Mouse (Mus musculus): ENCODE results near the gene Med26.

GRCm38 (mm10) chr8:72573450-72573849, 25.4 kb upstream of the Med26 start:
- TF ChIP-seq ZNF384 (IDR thresholded peaks at IDR 0.05; ENCODE audit: low read depth, low read length) (no peak), CHD2 (IDR thresholded peaks at IDR 0.05; ENCODE audit: low read depth, low read length) (no peak), MAFK (IDR thresholded peaks at IDR 0.05; ENCODE audit: insufficient read depth, low read depth, low read length) (no peak), HCFC1 (IDR thresholded peaks at IDR 0.05; ENCODE audit: borderline replicate concordance, insufficient read depth, low read length) (no peak), ZC3H11A (IDR thresholded peaks at IDR 0.05; ENCODE audit: borderline replicate concordance, low read depth, low read length) (no peak)
